Mouse (Mus musculus) liver, embryonic 12.5 days (tissue): ENCODE measurements around the gene Heatr5b. TPM values are rescaled to one million over a fixed set of nuclear protein-coding genes. Genes with fewer than 3 reads are reported as not detected.

Source experiments
- ATAC-seq: fragments of 200-750 bp; cut with Nextera tagmentation; 2 replicates; pipeline ENCODE4 v1.8.0; 2017; ENCODE audit warnings: moderate number of reproducible peaks, mild to moderate bottlenecking, moderate library complexity
- H3K27ac ChIP-seq: fragments of 300-500 bp; sonication (generic); 2 replicates; pipeline ENCODE4 v1.5.1; 2016; ENCODE audit warnings: mild to moderate bottlenecking
- H3K27me3 ChIP-seq: fragments of 300-500 bp; sonication (generic); replicated peaks from 2 replicates; pipeline ENCODE4 v1.6.1; 2016; ENCODE audit warnings: mild to moderate bottlenecking, moderate library complexity
- H3K36me3 ChIP-seq: fragments of 300-500 bp; sonication (generic); 2 replicates; pipeline ENCODE4 v1.6.1; 2016; ENCODE audit warnings: mild to moderate bottlenecking, moderate library complexity
- H3K4me1 ChIP-seq: fragments of 300-500 bp; sonication (generic); 2 replicates; pipeline ENCODE4 v1.6.1; 2016
- H3K4me2 ChIP-seq: fragments of 300-500 bp; sonication (generic); 2 replicates; pipeline ENCODE4 v1.6.1; 2016; ENCODE audit warnings: mild to moderate bottlenecking, moderate library complexity
- H3K4me3 ChIP-seq: fragments of 300-500 bp; sonication (generic); 2 replicates; pipeline ENCODE4 v1.5.1; 2016; ENCODE audit warnings: mild to moderate bottlenecking, moderate library complexity
- H3K9ac ChIP-seq: fragments of 300-500 bp; sonication (generic); 2 replicates; pipeline ENCODE4 v1.6.1; 2016; ENCODE audit warnings: mild to moderate bottlenecking, moderate library complexity
- H3K9me3 ChIP-seq: fragments of 300-500 bp; sonication (generic); replicated peaks from 2 replicates; pipeline ENCODE4 v1.6.1; 2016; ENCODE audit warnings: mild to moderate bottlenecking, moderate library complexity
- WGBS: fragments of 180-500 bp; shearing (Covaris S2); methylation state at CpG from one replicate; pipeline ENCODE4 v1.1.7; 2016; ENCODE audit not compliant: insufficient replicate concordance; 5-methylcytosine and 5-hydroxymethylcytosine counted together
- polyA plus RNA-seq: library from polyadenylated mRNA; unstranded; fragments of >200 nt; fragmentation: Nextera tagmentation; extraction: Ambion mirVana; gene quantifications from 2 replicates; pipeline ENCODE4 v1.2.1, GENCODE M21; 2016

Gene Heatr5b
- 6.8 and 7.6 TPM in 2 replicates for polyA plus RNA-seq

GRCm38 (mm10) chr17:78834856-78835835 is at the start of gene Heatr5b, which contains the start of gene Gpatch11:
TSS of gene Heatr5b (minus strand) at chr17:78835364.
TSS of gene Gpatch11 (plus strand) at chr17:78835567.
- Histone ChIP-seq H3K4me1 (peaks cover 26% of the 10 kb centered on the region), H3K27ac (peak within 1 kb of the TSS; percentile 90), H3K4me2 (peak within 1 kb of the TSS; percentile 91), H3K9me3 (no peaks in the 10 kb centered on the region), H3K9ac (peak within 1 kb of the TSS; percentile 87), H3K27me3 (no peaks in the 10 kb centered on the region), H3K4me3 (peak within 1 kb of the TSS; percentile 85), H3K36me3 (peaks cover 29% of the 10 kb centered on the region)
- ATAC-seq = peak; percentile 97
- WGBS = under 1% methylated on average over 81 of the region's 81 CpGs

DNA sequence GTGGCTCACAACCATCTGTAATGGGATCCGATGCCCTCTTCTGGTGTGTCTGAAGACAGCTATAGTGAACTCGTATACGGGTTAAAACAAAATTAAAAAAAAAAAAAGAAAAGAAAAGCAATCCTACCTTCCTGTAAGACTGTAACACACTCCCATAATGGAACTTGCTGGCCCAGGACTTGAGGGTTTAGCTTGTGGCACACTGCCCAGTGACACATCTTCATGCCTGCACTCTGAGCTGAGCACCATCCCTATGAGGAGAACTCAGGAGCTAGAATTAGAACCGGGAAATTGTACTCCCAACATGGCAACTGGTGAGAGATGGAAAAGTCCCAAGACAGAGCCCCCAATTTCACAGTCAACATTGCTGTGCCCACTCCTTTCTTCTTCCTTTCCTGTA is 48.1 kb upstream of the Heatr5b start:
- H3K27me3 ChIP-seq = no peaks in the 10 kb centered on the region
- H3K4me3 ChIP-seq = no peak overlapping the region
- no peak for ATAC-seq
- 87% methylated on average over 4 of the region's 4 CpGs for WGBS
- peaks cover 12% of the 10 kb centered on the region for H3K36me3 ChIP-seq
- no peak overlapping the region for H3K27ac ChIP-seq
- H3K9ac ChIP-seq = no peak overlapping the region
- H3K9me3 ChIP-seq = no peaks in the 10 kb centered on the region
- peaks cover 20% of the 10 kb centered on the region for H3K4me1 ChIP-seq
- peak overlapping the region; percentile 81; the same call in 1 of the 2 replicates for H3K4me2 ChIP-seq

- H3K9me3 ChIP-seq = no peaks in the 10 kb centered on the region
- peak within 1 kb of the TSS; percentile 81 for H3K4me2 ChIP-seq
- H3K4me1 ChIP-seq = peaks cover 20% of the 10 kb centered on the region
- H3K27me3 ChIP-seq = no peaks in the 10 kb centered on the region
- peak within 1 kb of the TSS; percentile 85 for H3K9ac ChIP-seq
- 2% methylated on average over 28 of the region's 28 CpGs for WGBS
- peak; percentile 98 for ATAC-seq
- H3K27ac ChIP-seq = peak within 1 kb of the TSS; percentile 72
- H3K4me3 ChIP-seq = peak within 1 kb of the TSS; percentile 81
- peaks cover 19% of the 10 kb centered on the region for H3K36me3 ChIP-seq
These were observed 47.4 kb upstream of the Heatr5b start, which contains the start of gene Eif2ak2 for GRCm38 (mm10) chr17:78882401-78883112. TSS of gene Eif2ak2 (minus strand) at chr17:78882573.

DNA sequence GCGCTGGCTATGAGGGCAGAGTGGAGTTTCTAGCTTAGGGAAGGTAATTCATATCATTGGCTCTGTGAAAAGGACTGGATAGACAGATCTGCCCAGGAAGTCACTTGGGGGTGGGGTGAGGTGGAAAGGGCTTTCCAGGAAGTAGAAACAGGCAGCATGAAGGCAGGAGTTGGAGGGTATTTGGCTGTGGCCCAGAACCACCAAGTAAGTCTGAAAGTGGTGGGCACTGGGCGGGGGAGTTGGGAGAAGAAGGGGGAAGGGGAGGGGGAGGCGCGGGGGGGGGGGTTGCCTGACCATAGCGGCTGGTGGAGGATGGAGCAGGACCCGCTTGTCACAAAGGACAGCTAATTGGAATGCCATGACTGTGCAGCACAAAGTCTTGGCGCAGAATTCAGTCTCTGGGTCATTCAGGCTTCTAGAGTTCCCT is 46.7 kb upstream of the Heatr5b start:
- Histone ChIP-seq H3K4me2 (peak overlapping the region; percentile 81), H3K9me3 (no peaks in the 10 kb centered on the region), H3K27me3 (no peaks in the 10 kb centered on the region), H3K36me3 (peaks cover 26% of the 10 kb centered on the region), H3K4me3 (peak overlapping the region; percentile 81), H3K9ac (peak overlapping the region; percentile 85), H3K4me1 (peaks cover 20% of the 10 kb centered on the region), H3K27ac (peak overlapping the region; percentile 72)
- WGBS = 9% methylated on average over 5 of the region's 7 CpGs
- peak; percentile 57 for ATAC-seq

DNA sequence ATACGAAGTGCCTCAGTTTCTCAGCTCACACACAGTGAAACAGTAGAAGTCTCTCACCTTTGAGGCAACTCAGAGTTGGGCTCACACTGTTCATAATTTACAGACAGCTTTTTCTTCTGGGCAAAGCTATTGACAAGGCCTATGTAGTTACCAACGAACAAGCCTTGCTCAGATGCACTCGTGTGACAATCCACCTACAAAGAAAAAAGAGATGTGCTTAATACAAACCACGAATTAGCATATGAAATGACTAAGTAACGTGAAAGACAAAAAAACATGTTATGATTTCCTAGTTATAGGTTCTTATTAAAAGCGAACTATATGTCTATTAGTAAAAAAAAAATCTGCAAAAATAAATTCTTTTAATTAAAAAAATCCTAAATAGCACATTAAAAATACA is 38.7 kb upstream of the Heatr5b start:
- Histone ChIP-seq H3K9ac (no peak overlapping the region), H3K4me2 (no peak overlapping the region), H3K9me3 (no peaks in the 10 kb centered on the region), H3K27ac (no peak overlapping the region), H3K27me3 (no peaks in the 10 kb centered on the region), H3K4me3 (no peak overlapping the region), H3K4me1 (no peaks in the 10 kb centered on the region), H3K36me3 (peaks cover 86% of the 10 kb centered on the region)
- WGBS = 82% methylated on average over 6 of the region's 6 CpGs
- ATAC-seq = no peak

GRCm38 (mm10) chr17:78856243-78856642 is 21.1 kb upstream of the Heatr5b start:
- H3K27me3 ChIP-seq = no peaks in the 10 kb centered on the region
- 79% methylated on average over 10 of the region's 10 CpGs for WGBS
- no peak overlapping the region for H3K4me3 ChIP-seq
- no peak overlapping the region for H3K27ac ChIP-seq
- no peaks in the 10 kb centered on the region for H3K9me3 ChIP-seq
- no peak overlapping the region for H3K9ac ChIP-seq
- H3K4me2 ChIP-seq = no peak overlapping the region
- H3K36me3 ChIP-seq = peaks cover 80% of the 10 kb centered on the region
- no peaks in the 10 kb centered on the region for H3K4me1 ChIP-seq
- no peak for ATAC-seq

DNA sequence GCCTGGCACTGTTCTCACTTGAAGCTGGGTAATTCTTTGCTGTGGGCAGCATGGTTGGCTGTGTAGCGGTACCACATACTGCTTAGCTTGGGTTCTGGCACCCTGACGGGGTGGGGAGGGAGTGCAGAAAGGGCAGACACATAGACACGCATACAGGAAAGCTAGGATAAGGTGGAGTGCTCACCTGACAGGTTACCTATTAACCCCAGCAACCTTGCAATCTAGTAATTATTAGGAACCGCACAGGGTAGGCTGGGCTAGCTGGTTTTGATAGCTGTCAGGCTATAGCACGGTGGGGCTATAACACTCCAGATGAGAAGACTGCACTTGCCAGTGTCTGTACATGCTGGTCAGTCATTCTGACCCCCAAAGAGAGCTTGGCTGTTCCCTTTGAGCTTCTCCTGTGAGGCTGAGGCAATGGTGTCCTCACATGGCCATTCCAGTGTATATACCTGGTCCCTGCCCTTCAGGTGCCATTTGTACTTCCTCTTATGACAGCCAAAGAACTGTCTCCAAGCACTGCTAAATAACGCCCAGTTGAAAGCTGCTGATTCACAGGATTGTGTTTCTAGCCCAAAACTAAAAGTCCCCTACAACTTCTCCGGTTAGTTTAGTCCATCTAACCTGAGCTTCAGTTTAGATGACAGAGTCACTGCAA is 7.2 kb upstream of the Heatr5b start:
- Histone ChIP-seq H3K4me2 (no peak overlapping the region), H3K9ac (no peak overlapping the region), H3K9me3 (no peaks in the 10 kb centered on the region), H3K27me3 (no peaks in the 10 kb centered on the region), H3K4me1 (0 out of 2 replicates have a peak, but pooled peaks cover 5% of the 10 kb centered on the region), H3K36me3 (peaks cover 78% of the 10 kb centered on the region), H3K27ac (no peak overlapping the region), H3K4me3 (no peak overlapping the region)
- 83% methylated on average over 7 of the region's 7 CpGs for WGBS
- peak; percentile 30; the same call in 1 of the 2 replicates for ATAC-seq

DNA sequence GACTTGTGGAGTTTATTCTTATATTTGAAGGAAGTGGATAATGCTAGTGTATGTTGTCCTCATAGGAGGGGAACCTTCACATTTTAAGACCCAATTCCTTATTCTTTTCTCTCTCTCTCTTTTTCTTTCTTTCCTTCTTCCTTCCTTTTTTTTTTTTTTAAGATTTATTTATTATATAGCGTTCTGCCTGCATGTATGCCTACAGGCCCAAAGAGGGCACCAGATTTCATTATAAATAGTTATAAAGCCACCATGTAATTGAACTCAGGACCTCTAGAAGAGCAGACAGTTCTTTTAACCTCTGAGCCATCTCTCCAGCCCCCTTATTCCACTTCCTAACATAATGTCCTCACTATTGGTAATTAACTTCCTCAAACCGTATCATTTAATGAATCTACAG is 892 bp upstream of the Heatr5b start:
- Histone ChIP-seq H3K4me2 (peak overlapping the region; percentile 91), H3K27me3 (no peaks in the 10 kb centered on the region), H3K4me3 (peak overlapping the region; percentile 85), H3K4me1 (peaks cover 26% of the 10 kb centered on the region), H3K36me3 (peaks cover 26% of the 10 kb centered on the region), H3K9ac (peak overlapping the region; percentile 73), H3K27ac (peak overlapping the region; percentile 90), H3K9me3 (no peaks in the 10 kb centered on the region)
- WGBS = 38% methylated on average over 2 of the region's 2 CpGs
- no peak for ATAC-seq

DNA sequence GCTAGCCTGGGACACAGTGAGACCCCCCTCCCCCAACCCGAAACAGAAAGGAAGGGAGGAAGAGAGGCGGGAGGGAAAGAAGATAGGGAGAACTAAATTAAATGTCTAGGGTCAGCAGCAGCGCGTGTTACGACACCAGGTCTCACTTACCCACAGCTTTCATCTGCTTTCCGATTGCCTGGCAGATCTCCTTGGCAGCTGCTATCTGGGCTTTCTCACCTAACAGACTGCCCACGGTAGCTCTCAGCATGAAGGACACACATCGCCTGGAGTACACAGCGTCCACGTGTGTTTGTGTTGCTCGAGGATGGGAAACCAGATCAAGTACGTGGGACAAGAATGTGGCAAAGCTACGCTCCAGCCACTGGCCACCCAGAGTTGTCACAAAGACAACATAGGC is 10.8 kb downstream of the Heatr5b start:
- no peaks in the 10 kb centered on the region for H3K27me3 ChIP-seq
- no peak overlapping the region for H3K4me2 ChIP-seq
- H3K4me3 ChIP-seq = no peak overlapping the region
- H3K36me3 ChIP-seq = peaks cover 70% of the 10 kb centered on the region
- WGBS = 77% methylated on average over 13 of the region's 13 CpGs
- no peak overlapping the region for H3K27ac ChIP-seq
- H3K9me3 ChIP-seq = no peaks in the 10 kb centered on the region
- H3K4me1 ChIP-seq = no peaks in the 10 kb centered on the region
- no peak for ATAC-seq
- no peak overlapping the region for H3K9ac ChIP-seq

- WGBS = 80% methylated on average over 3 of the region's 3 CpGs
- Histone ChIP-seq H3K4me2 (no peak overlapping the region), H3K27me3 (no peaks in the 10 kb centered on the region), H3K9ac (no peak overlapping the region), H3K36me3 (peaks cover 50% of the 10 kb centered on the region), H3K4me3 (no peak overlapping the region), H3K4me1 (no peaks in the 10 kb centered on the region), H3K9me3 (no peaks in the 10 kb centered on the region), H3K27ac (no peak overlapping the region)
- ATAC-seq = no peak
These were observed 25.6 kb downstream of the Heatr5b start for GRCm38 (mm10) chr17:78809582-78809981.

DNA sequence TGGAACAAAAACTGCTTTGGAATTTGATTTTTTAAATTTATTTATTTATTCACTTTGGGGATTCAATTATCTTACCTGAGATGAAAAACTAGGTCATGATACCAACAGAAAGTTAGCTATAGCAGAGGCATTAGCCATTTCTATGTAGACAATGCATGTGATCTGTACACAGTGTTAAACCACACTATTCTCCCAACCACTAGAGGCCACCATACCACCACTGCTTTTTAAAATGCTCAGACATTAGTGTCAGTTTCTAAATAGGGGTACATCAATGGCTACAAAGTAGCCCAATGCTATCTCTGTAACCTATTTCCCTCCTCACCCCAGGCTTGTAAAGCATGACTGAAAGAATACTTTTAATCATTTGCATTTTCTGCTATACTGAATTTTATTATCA is 26.1 kb downstream of the Heatr5b start:
- ATAC-seq = no peak
- no peak overlapping the region for H3K9ac ChIP-seq
- no peaks in the 10 kb centered on the region for H3K27me3 ChIP-seq
- H3K4me3 ChIP-seq = no peak overlapping the region
- peaks cover 48% of the 10 kb centered on the region for H3K36me3 ChIP-seq
- no peak overlapping the region for H3K27ac ChIP-seq
- H3K4me1 ChIP-seq = no peaks in the 10 kb centered on the region
- H3K4me2 ChIP-seq = no peak overlapping the region
- H3K9me3 ChIP-seq = no peaks in the 10 kb centered on the region
